Mouse (Mus musculus) midbrain, postnatal 0 days (tissue): ENCODE measurements at regions not wholly inside any gene's neighbourhood (a gene's known extent, or its start where the extent isn't known, plus 50 kb on each side); places are given as distances from the start of the nearest gene placed in this dataset.
A peak's percentile ranks its signal among the peaks of the same experiment; 100 is the strongest.

Source experiments
- ATAC-seq: fragments of 200-750 bp; cut with Nextera tagmentation; 2 replicates; pipeline ENCODE4 v1.8.0; 2017; ENCODE audit warnings: moderate number of reproducible peaks, mild to moderate bottlenecking, moderate TSS enrichment, moderate library complexity; ENCODE audit not compliant: low FRiP score
- DNase-seq: peaks from one replicate; pipeline ENCODE4 v3.0.0-alpha.2; 2015; ENCODE audit warnings: low spot score
- H3K27ac ChIP-seq: fragments of 300-500 bp; sonication (generic); 2 replicates; pipeline ENCODE4 v1.5.1; 2014; ENCODE audit warnings: low read depth, mild to moderate bottlenecking, low read length, mixed read lengths
- H3K27me3 ChIP-seq: fragments of 300-500 bp; sonication (generic); 2 replicates; pipeline ENCODE4 v1.6.1; 2014; ENCODE audit warnings: low read length, control low read depth, mixed read lengths; ENCODE audit not compliant: insufficient read depth
- H3K36me3 ChIP-seq: fragments of 300-500 bp; sonication (generic); 2 replicates; pipeline ENCODE4 v1.6.1; 2014; ENCODE audit warnings: low read length, control low read depth, mixed read lengths; ENCODE audit not compliant: insufficient read depth
- H3K4me1 ChIP-seq: fragments of 300-500 bp; sonication (generic); 2 replicates; pipeline ENCODE4 v1.6.1; 2014; ENCODE audit warnings: mild to moderate bottlenecking, control low read depth, antibody characterized with exemption, low read length, mixed read lengths; ENCODE audit not compliant: insufficient read depth
- H3K4me2 ChIP-seq: fragments of 300-500 bp; sonication (generic); 2 replicates; pipeline ENCODE4 v1.6.1; 2014; ENCODE audit warnings: low read depth, mild to moderate bottlenecking, low read length, mixed read lengths; ENCODE audit not compliant: poor library complexity, severe bottlenecking
- H3K4me3 ChIP-seq: fragments of 300-500 bp; sonication (generic); 2 replicates; pipeline ENCODE4 v1.5.1; 2014; ENCODE audit warnings: low read depth, mild to moderate bottlenecking, low read length, moderate library complexity
- H3K9ac ChIP-seq: fragments of 300-500 bp; sonication (generic); replicated peaks from 2 replicates; pipeline ENCODE4 v1.6.1; 2014; ENCODE audit warnings: mild to moderate bottlenecking, low read length, moderate library complexity, mixed read lengths; ENCODE audit not compliant: poor library complexity, severe bottlenecking
- H3K9me3 ChIP-seq: fragments of 300-500 bp; sonication (generic); 2 replicates; pipeline ENCODE4 v1.6.1; 2016; ENCODE audit warnings: low read length, control low read depth
- CTCF ChIP-seq: IDR thresholded peaks from 2 replicates; pipeline ENCODE4 v1.5.1; 2016; ENCODE audit warnings: antibody characterized with exemption, mild to moderate bottlenecking
- WGBS: fragments of 180-500 bp; shearing (Covaris S2); extraction: QIAGEN DNeasy Blood & Tissue Kit; methylation state at CpG from one replicate; pipeline ENCODE4 v1.1.7; 2014; 5-methylcytosine and 5-hydroxymethylcytosine counted together

- H3K4me3 ChIP-seq: no peak overlapping the region
- H3K27me3 ChIP-seq: no peaks in the 10 kb centered on the region
- WGBS: 17% methylated on average over 8 of the region's 8 CpGs
- 0 out of 2 replicates have a peak, but pooled peaks cover 3% of the 10 kb centered on the region for H3K4me1 ChIP-seq
- no peak for ATAC-seq
- DNase-seq: peak; percentile 30
- TF ChIP-seq CTCF: no peak
- no peak overlapping the region for H3K4me2 ChIP-seq
- no peak overlapping the region for H3K9ac ChIP-seq
- no peaks in the 10 kb centered on the region for H3K9me3 ChIP-seq
- no peak overlapping the region for H3K27ac ChIP-seq
- no peaks in the 10 kb centered on the region for H3K36me3 ChIP-seq
These were observed 134.7 kb downstream of the Snx10 start for GRCm38 (mm10) chr6:51658360-51658759.

- no peak for TF ChIP-seq CTCF
- Histone ChIP-seq H3K36me3 (no peaks in the 10 kb centered on the region), H3K9me3 (no peaks in the 10 kb centered on the region), H3K4me1 (0 out of 2 replicates have a peak, but pooled peaks cover 3% of the 10 kb centered on the region), H3K27me3 (no peaks in the 10 kb centered on the region), H3K27ac (no peak overlapping the region), H3K9ac (no peak overlapping the region), H3K4me3 (no peak overlapping the region), H3K4me2 (no peak overlapping the region)
- DNase-seq (no peak), ATAC-seq (no peak)
- WGBS: 87% methylated on average over 3 of the region's 3 CpGs
These were observed 139.5 kb downstream of the Snx10 start for GRCm38 (mm10) chr6:51663178-51663577.

- TF ChIP-seq CTCF: no peak
- no peak overlapping the region for H3K4me2 ChIP-seq
- no peaks in the 10 kb centered on the region for H3K27me3 ChIP-seq
- H3K9me3 ChIP-seq: no peaks in the 10 kb centered on the region
- no peaks in the 10 kb centered on the region for H3K4me1 ChIP-seq
- ATAC-seq: no peak
- no peaks in the 10 kb centered on the region for H3K36me3 ChIP-seq
- H3K4me3 ChIP-seq: no peak overlapping the region
- no peak for DNase-seq
- WGBS: 95% methylated on average over 5 of the region's 5 CpGs
- H3K9ac ChIP-seq: no peak overlapping the region
- no peak overlapping the region for H3K27ac ChIP-seq
These were observed 140.3 kb downstream of the Snx10 start for GRCm38 (mm10) chr6:51664049-51664448.

- H3K27me3 ChIP-seq: no peaks in the 10 kb centered on the region
- ATAC-seq (no peak), DNase-seq (no peak)
- H3K27ac ChIP-seq: no peak overlapping the region
- no peak for TF ChIP-seq CTCF
- no peak overlapping the region for H3K4me3 ChIP-seq
- H3K9me3 ChIP-seq: no peaks in the 10 kb centered on the region
- no peak overlapping the region for H3K4me2 ChIP-seq
- H3K9ac ChIP-seq: no peak overlapping the region
- 85% methylated on average over 3 of the region's 3 CpGs for WGBS
- no peaks in the 10 kb centered on the region for H3K4me1 ChIP-seq
- H3K36me3 ChIP-seq: no peaks in the 10 kb centered on the region
These were observed 143.3 kb downstream of the Snx10 start for GRCm38 (mm10) chr6:51667022-51667421.

GRCm38 (mm10) chr6:51675342-51675945, 151.7 kb downstream of the Snx10 start:
- Histone ChIP-seq H3K36me3 (no peaks in the 10 kb centered on the region), H3K4me1 (no peaks in the 10 kb centered on the region), H3K4me3 (no peak overlapping the region), H3K27ac (no peak overlapping the region), H3K4me2 (no peak overlapping the region), H3K27me3 (no peaks in the 10 kb centered on the region), H3K9ac (no peak overlapping the region), H3K9me3 (no peaks in the 10 kb centered on the region)
- ATAC-seq (no peak), DNase-seq (peak; percentile 54)
- WGBS: 58% methylated on average over 13 of the region's 13 CpGs
- TF ChIP-seq CTCF: no peak

GRCm38 (mm10) chr6:51677162-51677996, 153.7 kb downstream of the Snx10 start:
- H3K4me3 ChIP-seq: no peak overlapping the region
- H3K4me2 ChIP-seq: no peak overlapping the region
- H3K36me3 ChIP-seq: no peaks in the 10 kb centered on the region
- no peaks in the 10 kb centered on the region for H3K27me3 ChIP-seq
- no peaks in the 10 kb centered on the region for H3K4me1 ChIP-seq
- H3K9ac ChIP-seq: no peak overlapping the region
- ATAC-seq: no peak
- no peak for TF ChIP-seq CTCF
- H3K9me3 ChIP-seq: no peaks in the 10 kb centered on the region
- 82% methylated on average over 12 of the region's 12 CpGs for WGBS
- H3K27ac ChIP-seq: no peak overlapping the region
- no peak for DNase-seq
